Mouse (Mus musculus): ENCODE results near the gene Rnf114.

- TF ChIP-seq POLR2A (IDR thresholded peaks at IDR 0.05; ENCODE audit: borderline replicate concordance, insufficient read depth, low read length) (no peak), CTCF (IDR thresholded peaks at IDR 0.05; ENCODE audit: borderline replicate concordance, insufficient read depth, low read depth, low read length) (peak; percentile 48)
Measured at GRCm38 (mm10) chr2:167512970-167513369, 20.5 kb downstream of the Rnf114 start.
